Mouse (Mus musculus): Measurements from ENCODE around the gene Crocc2. TPM values are rescaled to one million over a fixed set of nuclear protein-coding genes. Genes with fewer than 3 reads are reported as not detected.

Gene Crocc2
- total RNA-seq (2015) (not detected in 2 replicates), total RNA-seq (2017) (not detected in 2 replicates)

GRCm38 (mm10) chr1:93168295-93168775, at the start of gene Crocc2:
Gene Crocc2 (plus strand): TSS chr1:93168725.
- ATAC-seq (replicated peaks; ENCODE audit: poor library complexity) = no peak

- no peak for ATAC-seq (replicated peaks; ENCODE audit: poor library complexity)
Observed at GRCm38 (mm10) chr1:93118816-93119215, 49.7 kb upstream of the Crocc2 start.

GRCm38 (mm10) chr1:93123179-93123854, 45.2 kb upstream of the Crocc2 start:
- ATAC-seq (replicated peaks; ENCODE audit: poor library complexity) = peak; percentile 49; the same call in 1 of the 2 replicates

GRCm38 (mm10) chr1:93124066-93124465, 44.5 kb upstream of the Crocc2 start:
- ATAC-seq (replicated peaks; ENCODE audit: poor library complexity) = no peak; the same call in 1 of the 2 replicates

- peak; percentile 93 for ATAC-seq (replicated peaks; ENCODE audit: poor library complexity)
Observed at GRCm38 (mm10) chr1:93125256-93125655, 43.3 kb upstream of the Crocc2 start.

- ATAC-seq (replicated peaks; ENCODE audit: poor library complexity) = no peak
Observed at GRCm38 (mm10) chr1:93128209-93128608, 40.3 kb upstream of the Crocc2 start.

- ATAC-seq (replicated peaks; ENCODE audit: poor library complexity) = 0 out of 2 replicates have a peak, but pooled peaks have one; percentile 31
Observed at GRCm38 (mm10) chr1:93128710-93129349, 39.7 kb upstream of the Crocc2 start.

GRCm38 (mm10) chr1:93130242-93130983, 38.1 kb upstream of the Crocc2 start:
- ATAC-seq (replicated peaks; ENCODE audit: poor library complexity) = no peak

- no peak for ATAC-seq (replicated peaks; ENCODE audit: poor library complexity)
Observed at GRCm38 (mm10) chr1:93132676-93133075, 35.8 kb upstream of the Crocc2 start.

GRCm38 (mm10) chr1:93135036-93135526, 33.4 kb upstream of the Crocc2 start, which contains the start of gene Agxt:
Gene Agxt (plus strand): TSS chr1:93135240.
- ATAC-seq (replicated peaks; ENCODE audit: poor library complexity) = no peak

- no peak for ATAC-seq (replicated peaks; ENCODE audit: poor library complexity)
Observed at GRCm38 (mm10) chr1:93138534-93138933, 30.0 kb upstream of the Crocc2 start.

GRCm38 (mm10) chr1:93139713-93140112, 28.8 kb upstream of the Crocc2 start:
- ATAC-seq (replicated peaks; ENCODE audit: poor library complexity) = no peak

GRCm38 (mm10) chr1:93142871-93143270, 25.7 kb upstream of the Crocc2 start:
- no peak for ATAC-seq (replicated peaks; ENCODE audit: poor library complexity)

GRCm38 (mm10) chr1:93144176-93144575, 24.3 kb upstream of the Crocc2 start:
- ATAC-seq (replicated peaks; ENCODE audit: poor library complexity) = no peak

- no peak for ATAC-seq (replicated peaks; ENCODE audit: poor library complexity)
Observed at GRCm38 (mm10) chr1:93150907-93151661, 17.4 kb upstream of the Crocc2 start.

- no peak for ATAC-seq (replicated peaks; ENCODE audit: poor library complexity)
Observed at GRCm38 (mm10) chr1:93157566-93157965, 11.0 kb upstream of the Crocc2 start.

- ATAC-seq (replicated peaks; ENCODE audit: poor library complexity) = no peak
Observed at GRCm38 (mm10) chr1:93158916-93159315, 9.6 kb upstream of the Crocc2 start.

GRCm38 (mm10) chr1:93159566-93160500, 8.7 kb upstream of the Crocc2 start:
- no peak for ATAC-seq (replicated peaks; ENCODE audit: poor library complexity)

- no peak for ATAC-seq (replicated peaks; ENCODE audit: poor library complexity)
Observed at GRCm38 (mm10) chr1:93160501-93161133, 7.9 kb upstream of the Crocc2 start, which contains the start of gene 2310007B03Rik. Gene 2310007B03Rik (minus strand): TSS chr1:93160948.

Measured in megakaryocyte progenitor cell, adult 5-6 weeks (primary cell).